Mouse (Mus musculus): ENCODE results near the gene Six5. TPM values are rescaled to one million over a fixed set of nuclear protein-coding genes. Genes with fewer than 3 reads are reported as not detected.

Gene Six5
- total RNA-seq, 2 experiments from 2014 or later = 1.5 to 1.9 TPM

- intact Hi-C loops (cut with DNase I) = no loop called here
- peak; percentile 41 to 88 for DNase-seq (ENCODE audit: extremely low spot score in 1 of 2, low spot score in 2 of 2)
These were observed 1.2 kb upstream of the Six5 start for GRCm38 (mm10) chr7:19093174-19093521.

DNA sequence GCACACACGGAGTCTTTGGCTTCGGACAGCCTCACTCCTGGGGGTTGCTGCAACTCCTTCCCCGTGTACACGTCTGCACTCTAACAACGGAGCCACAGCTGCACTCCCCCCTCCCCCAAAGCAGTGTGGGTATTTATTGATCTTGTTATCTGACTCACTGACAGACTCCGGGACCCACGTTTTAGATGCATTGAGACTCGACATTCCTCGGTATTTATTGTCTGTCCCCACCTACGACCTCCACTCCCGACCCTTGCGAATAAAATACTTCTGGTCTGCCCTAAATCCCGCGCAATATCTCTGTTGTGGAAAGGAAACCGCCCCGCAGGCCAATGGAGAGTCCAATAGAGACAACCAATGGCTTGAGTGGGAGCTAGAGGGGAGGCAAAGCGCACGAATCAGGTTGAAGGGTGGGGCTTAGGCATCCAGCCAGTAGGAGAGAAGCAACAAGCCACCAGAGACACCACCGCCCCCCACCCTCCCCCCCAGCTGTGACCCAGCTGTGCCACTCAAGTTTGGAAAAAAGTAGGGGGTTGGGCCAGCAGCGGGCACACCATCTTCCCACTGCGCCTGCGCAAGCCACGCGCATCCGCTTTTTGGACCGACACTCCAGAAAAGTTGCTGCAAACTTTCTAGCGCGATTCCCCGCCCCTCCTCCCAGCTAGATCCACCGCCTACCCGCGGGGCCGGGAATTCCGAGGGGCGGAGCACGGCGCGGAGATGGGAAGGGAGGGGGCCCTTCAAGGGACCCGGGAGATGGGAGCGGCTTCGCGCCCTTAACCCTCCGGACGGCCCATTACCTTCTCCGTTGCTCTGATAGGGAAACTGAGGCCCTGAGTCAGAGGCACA is 633 bp upstream of the Six5 start:
- intact Hi-C loops (cut with DNase I) = no loop called here
- peak; percentile 77 to 97 for DNase-seq (ENCODE audit: extremely low spot score in 1 of 2, low spot score in 2 of 2)

GRCm38 (mm10) chr7:19094826-19095750 is 694 bp downstream of the Six5 start:
- peak in 1 of 2 experiments; percentile 72 for DNase-seq (ENCODE audit: extremely low spot score in 1 of 2, low spot score in 2 of 2)
- intact Hi-C loops (cut with DNase I) = no loop called here

GRCm38 (mm10) chr7:19095751-19096110 is 1.3 kb downstream of the Six5 start:
- intact Hi-C loops (cut with DNase I) = no loop called here
- DNase-seq (ENCODE audit: extremely low spot score in 1 of 2, low spot score in 2 of 2) = peak in 1 of 2 experiments; percentile 82

DNA sequence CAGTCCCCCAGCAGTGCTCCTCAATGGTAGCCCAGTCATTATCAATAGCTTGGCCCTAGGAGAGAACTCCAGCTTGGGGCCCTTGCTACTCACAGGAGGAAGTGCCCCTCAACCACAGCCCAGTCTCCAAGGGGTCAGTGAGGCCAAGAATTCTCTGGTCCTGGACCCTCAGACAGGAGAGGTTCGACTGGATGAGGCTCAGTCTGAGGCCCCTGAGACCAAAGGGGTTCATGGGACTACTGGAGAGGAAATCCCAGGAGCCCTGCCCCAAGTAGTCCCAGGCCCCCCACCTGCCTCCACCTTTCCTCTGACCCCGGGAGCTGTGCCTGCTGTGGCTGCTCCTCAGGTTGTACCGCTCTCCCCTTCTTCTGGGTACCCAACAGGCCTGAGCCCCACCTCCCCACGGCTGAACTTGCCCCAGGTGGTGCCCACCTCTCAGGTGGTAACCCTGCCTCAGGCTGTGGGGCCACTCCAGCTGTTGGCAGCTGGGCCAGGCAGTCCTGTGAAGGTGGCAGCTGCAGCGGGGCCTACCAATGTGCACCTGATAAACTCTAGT is 2.1 kb downstream of the Six5 start:
- DNase-seq (ENCODE audit: extremely low spot score in 1 of 2, low spot score in 2 of 2) = no peak
- intact Hi-C loops (cut with DNase I) = no loop called here

- intact Hi-C loops (cut with DNase I) = no loop called here
- DNase-seq (ENCODE audit: extremely low spot score in 1 of 2, low spot score in 2 of 2) = no peak
These were observed 2.8 kb downstream of the Six5 start for GRCm38 (mm10) chr7:19097217-19097616.

GRCm38 (mm10) chr7:19097863-19098262 is 3.5 kb downstream of the Six5 start:
- intact Hi-C loops (cut with DNase I) = no loop called here
- DNase-seq (ENCODE audit: extremely low spot score in 1 of 2, low spot score in 2 of 2) = no peak

DNA sequence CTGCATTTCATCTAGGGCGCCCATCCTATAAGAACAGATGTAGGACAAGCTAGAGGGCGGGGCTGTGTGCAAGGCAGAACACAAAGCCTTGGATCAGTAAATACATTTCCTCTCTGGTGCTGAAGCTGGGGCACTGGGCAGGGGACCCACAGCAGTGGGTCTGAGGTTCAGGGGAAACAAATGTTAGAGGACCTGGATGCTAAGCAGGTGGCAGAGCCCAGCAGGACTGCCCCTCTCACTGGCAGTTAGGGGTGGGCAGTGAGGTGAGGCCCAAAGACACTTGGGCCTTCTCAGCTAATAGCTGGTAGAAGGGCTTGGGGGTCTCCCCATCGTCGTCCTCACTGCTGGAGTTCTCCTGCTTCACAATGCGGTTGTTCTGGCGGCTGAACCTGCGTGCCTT is 4.4 kb downstream of the Six5 start:
- intact Hi-C loops (cut with DNase I) = no loop called here
- no peak for DNase-seq (ENCODE audit: extremely low spot score in 1 of 2, low spot score in 2 of 2)

DNA sequence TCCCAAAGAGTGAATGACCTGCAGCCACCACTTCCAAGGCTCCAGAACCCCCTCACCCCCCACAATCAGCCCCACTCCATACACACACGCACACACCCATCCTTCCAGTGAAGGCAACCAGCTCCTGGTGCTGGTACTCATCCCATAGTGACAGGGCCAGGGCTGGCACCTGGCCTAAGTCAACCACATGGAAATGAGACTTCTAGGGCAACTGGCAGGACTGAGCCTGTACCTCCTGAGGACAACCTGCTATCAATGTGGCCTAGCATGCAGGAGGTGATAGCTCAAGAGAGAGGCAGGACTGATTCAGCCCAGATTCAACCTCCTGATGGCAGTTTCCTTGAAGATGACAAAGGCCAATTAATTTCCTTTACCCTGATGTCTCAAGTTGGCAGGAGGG is 5.9 kb downstream of the Six5 start:
- DNase-seq (ENCODE audit: extremely low spot score in 1 of 2, low spot score in 2 of 2) = no peak
- intact Hi-C loops (cut with DNase I) = no loop called here

GRCm38 (mm10) chr7:19103741-19104140 is 9.3 kb downstream of the Six5 start:
- no peak for DNase-seq (ENCODE audit: extremely low spot score in 1 of 2, low spot score in 2 of 2)
- intact Hi-C loops (cut with DNase I) = no loop called here

DNA sequence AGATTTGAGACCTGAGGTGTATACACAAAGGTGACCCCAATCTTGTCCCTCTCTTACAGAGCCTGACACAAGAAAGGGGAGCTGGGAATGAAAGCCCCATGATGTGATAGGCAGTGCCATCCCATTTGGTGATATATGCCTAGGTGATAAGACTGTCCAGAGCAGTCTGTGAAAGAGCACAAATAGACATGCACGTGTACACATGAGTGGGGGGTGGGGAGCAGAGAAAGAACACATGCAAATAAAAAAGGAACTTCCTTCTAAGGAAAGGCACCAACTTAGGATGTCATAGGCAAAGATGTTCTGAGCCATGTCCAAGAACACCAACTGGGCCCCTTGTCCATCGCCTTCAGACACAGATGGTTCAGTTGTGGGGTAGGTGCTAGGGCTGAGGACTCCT is 10.1 kb downstream of the Six5 start:
- DNase-seq (ENCODE audit: extremely low spot score in 1 of 2, low spot score in 2 of 2) = no peak
- intact Hi-C loops (cut with DNase I) = no loop called here

DNA sequence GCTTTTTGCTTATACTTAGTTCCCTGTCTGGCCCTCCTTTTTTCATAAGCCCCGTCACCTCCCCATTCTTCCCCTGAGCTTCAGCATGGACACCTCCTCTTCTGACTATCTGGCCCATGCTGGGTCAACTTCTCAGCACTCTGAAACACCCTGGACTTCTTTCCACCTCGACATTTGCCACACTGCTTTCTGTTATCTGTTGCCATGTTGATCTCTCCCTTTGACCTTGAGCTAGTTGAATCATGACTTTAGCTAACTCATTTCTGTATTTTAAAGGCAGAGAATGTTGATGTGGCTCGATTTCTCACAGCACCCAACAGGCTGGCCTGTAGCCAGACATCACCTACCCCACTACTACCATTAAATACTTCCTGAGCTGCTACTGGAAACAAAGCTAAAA is 13.0 kb downstream of the Six5 start:
- no peak for DNase-seq (ENCODE audit: extremely low spot score in 1 of 2, low spot score in 2 of 2)
- intact Hi-C loops (cut with DNase I) = loop anchor here (5.0 kb wide), 1 partner anchor 40 kb away; no protein-coding TSS in a partner anchor

DNA sequence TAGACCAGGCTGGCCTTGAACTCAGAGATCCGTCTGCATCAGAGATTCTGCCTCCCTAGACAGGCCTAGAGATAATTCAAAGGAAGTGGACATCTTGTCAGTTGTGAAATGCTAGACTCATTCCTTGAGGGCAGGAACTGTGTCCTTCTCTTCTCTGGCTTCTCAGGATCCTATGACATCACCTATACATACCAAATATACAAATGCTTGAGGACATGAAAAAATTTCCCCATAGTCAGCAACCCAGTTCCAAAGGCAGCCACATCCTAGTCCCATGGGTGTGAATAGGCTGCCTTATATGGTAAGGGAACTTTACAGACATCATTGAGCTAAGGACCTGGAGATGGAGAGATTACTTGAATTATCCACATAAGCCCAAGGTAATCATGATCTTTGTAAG is 15.2 kb downstream of the Six5 start:
- DNase-seq (ENCODE audit: extremely low spot score in 1 of 2, low spot score in 2 of 2) = no peak

GRCm38 (mm10) chr7:19118028-19118771 is 23.8 kb downstream of the Six5 start, which contains the start of gene Gm4969:
Gene Gm4969 (minus strand): TSS chr7:19118368.
- DNase-seq (ENCODE audit: extremely low spot score in 1 of 2, low spot score in 2 of 2) = peak; percentile 67 to 89
- intact Hi-C loops (cut with DNase I) = no loop called here

More for the DNA sequence above, 15.2 kb downstream of the Six5 start:
- intact Hi-C loops (cut with DNase I) = loop anchor here (5.0 kb wide), 1 partner anchor 42 kb away; no protein-coding TSS in a partner anchor

DNA sequence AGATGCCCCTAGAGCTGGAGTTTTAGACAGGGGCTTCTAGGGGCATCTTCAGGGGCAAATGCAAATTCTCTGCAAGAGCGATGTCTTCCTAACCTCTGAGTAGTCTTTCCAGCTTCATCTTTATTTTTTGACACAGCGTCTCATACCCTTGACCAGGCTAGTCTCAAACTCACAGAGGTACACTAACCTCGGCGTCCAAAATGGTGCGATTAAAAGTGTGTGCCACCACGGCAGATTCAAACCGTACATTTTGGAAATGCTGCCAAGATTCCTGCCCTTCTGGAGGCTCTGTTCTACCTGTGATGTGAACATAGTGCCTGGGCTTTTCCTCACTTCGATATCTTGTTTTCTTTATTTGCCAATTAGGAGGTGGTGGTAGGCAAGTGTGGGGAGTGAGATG is 24.7 kb downstream of the Six5 start:
- DNase-seq (ENCODE audit: extremely low spot score in 1 of 2, low spot score in 2 of 2) = no peak
- intact Hi-C loops (cut with DNase I) = no loop called here

GRCm38 (mm10) chr7:19119631-19120429 is 25.4 kb downstream of the Six5 start, which contains the start of gene Fbxo46:
Gene Fbxo46 (plus strand): TSS chr7:19119859.
- peak; percentile 94 to 96 for DNase-seq (ENCODE audit: extremely low spot score in 1 of 2, low spot score in 2 of 2)
- intact Hi-C loops (cut with DNase I) = no loop called here

GRCm38 (mm10) chr7:19121686-19122085 is 27.3 kb downstream of the Six5 start:
- intact Hi-C loops (cut with DNase I) = no loop called here
- no peak for DNase-seq (ENCODE audit: extremely low spot score in 1 of 2, low spot score in 2 of 2)

GRCm38 (mm10) chr7:19124713-19125112 is 30.3 kb downstream of the Six5 start:
- intact Hi-C loops (cut with DNase I) = no loop called here
- DNase-seq (ENCODE audit: extremely low spot score in 1 of 2, low spot score in 2 of 2) = no peak

Measured in left cerebral cortex, postnatal 10 days (tissue).